Mouse (Mus musculus): ENCODE data around the gene Dhrs7b. TPM values are rescaled to one million over a fixed set of nuclear protein-coding genes. Genes with fewer than 3 reads are reported as not detected.
A peak's percentile ranks its signal among the peaks of the same experiment; 100 is the strongest.
"Not testable (repeated sequence)": the region's sequence is repeated elsewhere in the genome, so short reads cannot be mapped to it uniquely, and the experiment has no call there.

The Dhrs7b gene
- total RNA-seq, 2 experiments from 2014 or later, result 27.2 to 30.8 TPM

- DNase-seq (ENCODE audit: low spot score in 2 of 2), result no peak
These were observed 7.4 kb downstream of the Dhrs7b start for GRCm38 (mm10) chr11:60837644-60838406.

- DNase-seq (ENCODE audit: low spot score in 2 of 2), result no peak
These were observed 11.2 kb downstream of the Dhrs7b start for GRCm38 (mm10) chr11:60841467-60842200.

GRCm38 (mm10) chr11:60843412-60843811, 13.0 kb downstream of the Dhrs7b start:
- DNase-seq (ENCODE audit: low spot score in 2 of 2), result no peak

- no peak for DNase-seq (ENCODE audit: low spot score in 2 of 2)
These were observed 15.0 kb downstream of the Dhrs7b start for GRCm38 (mm10) chr11:60845415-60845814.

GRCm38 (mm10) chr11:60856587-60856986, 26.2 kb downstream of the Dhrs7b start:
- peak in 1 of 2 experiments; percentile 31 for DNase-seq (ENCODE audit: low spot score in 2 of 2)

- no peak for DNase-seq (ENCODE audit: low spot score in 2 of 2)
These were observed 31.6 kb downstream of the Dhrs7b start for GRCm38 (mm10) chr11:60861993-60862392.

GRCm38 (mm10) chr11:60863196-60863595, 32.8 kb downstream of the Dhrs7b start:
- no peak for DNase-seq (ENCODE audit: low spot score in 2 of 2)

- DNase-seq (ENCODE audit: low spot score in 2 of 2), result no peak
These were observed 33.7 kb downstream of the Dhrs7b start for GRCm38 (mm10) chr11:60864166-60864565.

GRCm38 (mm10) chr11:60864916-60865315, 34.5 kb downstream of the Dhrs7b start:
- no peak for DNase-seq (ENCODE audit: low spot score in 2 of 2)

GRCm38 (mm10) chr11:60866021-60866420, 35.6 kb downstream of the Dhrs7b start:
- no peak for DNase-seq (ENCODE audit: low spot score in 2 of 2)

GRCm38 (mm10) chr11:60867456-60867855, 37.0 kb downstream of the Dhrs7b start:
- no peak for DNase-seq (ENCODE audit: low spot score in 2 of 2)

GRCm38 (mm10) chr11:60867904-60868303, 37.5 kb downstream of the Dhrs7b start:
- DNase-seq (ENCODE audit: low spot score in 2 of 2), result no peak

GRCm38 (mm10) chr11:60869471-60869870, 39.0 kb downstream of the Dhrs7b start:
- not testable (repeated sequence) for DNase-seq (ENCODE audit: low spot score in 2 of 2)

- DNase-seq (ENCODE audit: low spot score in 2 of 2), result no peak
These were observed 41.0 kb downstream of the Dhrs7b start for GRCm38 (mm10) chr11:60871409-60871808.

GRCm38 (mm10) chr11:60873101-60873500, 42.7 kb downstream of the Dhrs7b start:
- no peak for DNase-seq (ENCODE audit: low spot score in 2 of 2)

- DNase-seq (ENCODE audit: low spot score in 2 of 2), result peak in 1 of 2 experiments; percentile 52
These were observed 47.7 kb downstream of the Dhrs7b start for GRCm38 (mm10) chr11:60878056-60878612.

- DNase-seq (ENCODE audit: low spot score in 2 of 2), result peak; percentile 96 to 97
These were observed 48.4 kb downstream of the Dhrs7b start, which contains the start of gene Tmem11 for GRCm38 (mm10) chr11:60878675-60879294. Gene Tmem11 (minus strand): TSS chr11:60879272.

GRCm38 (mm10) chr11:60879423-60879822, 49.0 kb downstream of the Dhrs7b start:
- peak in 1 of 2 experiments; percentile 67 for DNase-seq (ENCODE audit: low spot score in 2 of 2)

- DNase-seq (ENCODE audit: low spot score in 2 of 2), result no peak
These were observed 50.1 kb downstream of the Dhrs7b start for GRCm38 (mm10) chr11:60880559-60880958.

GRCm38 (mm10) chr11:60882386-60882785, 52.0 kb downstream of the Dhrs7b start:
- DNase-seq (ENCODE audit: low spot score in 2 of 2), result no peak

GRCm38 (mm10) chr11:60886986-60887385, 56.6 kb downstream of the Dhrs7b start:
- not testable (repeated sequence) for DNase-seq (ENCODE audit: low spot score in 2 of 2)
